Mouse (Mus musculus) neural tube, embryonic 15.5 days (tissue): ENCODE results near the gene Igdcc3. TPM values are rescaled to one million over a fixed set of nuclear protein-coding genes. Genes with fewer than 3 reads are reported as not detected.

Experiments
- ATAC-seq: fragments of 200-750 bp; cut with Nextera tagmentation; 2 replicates; pipeline ENCODE4 v1.8.0; 2017; ENCODE audit warnings: mild to moderate bottlenecking, moderate TSS enrichment, moderate library complexity; ENCODE audit not compliant: low FRiP score
- H3K27ac ChIP-seq: fragments of 300-500 bp; sonication (generic); replicated peaks from 2 replicates; pipeline ENCODE4 v1.5.1; 2015; ENCODE audit warnings: mild to moderate bottlenecking, inconsistent platforms
- H3K27me3 ChIP-seq: fragments of 300-500 bp; sonication (generic); replicated peaks from 2 replicates; pipeline ENCODE4 v1.6.1; 2015; ENCODE audit warnings: inconsistent platforms
- H3K36me3 ChIP-seq: fragments of 300-500 bp; sonication (generic); 2 replicates; pipeline ENCODE4 v1.6.1; 2015; ENCODE audit warnings: inconsistent platforms
- H3K4me1 ChIP-seq: fragments of 300-500 bp; sonication (generic); 2 replicates; pipeline ENCODE4 v1.6.1; 2015; ENCODE audit warnings: inconsistent platforms
- H3K4me2 ChIP-seq: fragments of 300-500 bp; sonication (generic); 2 replicates; pipeline ENCODE4 v1.6.1; 2015; ENCODE audit warnings: inconsistent platforms, mild to moderate bottlenecking, moderate library complexity
- H3K4me3 ChIP-seq: fragments of 300-500 bp; sonication (generic); replicated peaks from 2 replicates; pipeline ENCODE4 v1.5.1; 2015; ENCODE audit warnings: mild to moderate bottlenecking, inconsistent platforms
- H3K9ac ChIP-seq: fragments of 300-500 bp; sonication (generic); replicated peaks from 2 replicates; pipeline ENCODE4 v1.6.1; 2015; ENCODE audit warnings: mild to moderate bottlenecking, inconsistent platforms
- H3K9me3 ChIP-seq: fragments of 300-500 bp; sonication (generic); replicated peaks from 2 replicates; pipeline ENCODE4 v1.6.1; 2016; ENCODE audit warnings: inconsistent platforms
- WGBS: fragments of 180-500 bp; shearing (Covaris S2); methylation state at CpG from one replicate; pipeline ENCODE4 v1.1.7; 2015; ENCODE audit warnings: mixed read lengths; 5-methylcytosine and 5-hydroxymethylcytosine counted together
- polyA plus RNA-seq: library from polyadenylated mRNA; unstranded; fragments of >200 nt; fragmentation: Nextera tagmentation; extraction: Ambion mirVana; gene quantifications from 2 replicates; pipeline ENCODE4 v1.2.1, GENCODE M21; 2015

Gene Igdcc3
- polyA plus RNA-seq, 1 experiment from 2014 or later, result 8.9 TPM

- Histone ChIP-seq H3K27me3 (no peaks in the 10 kb centered on the region), H3K4me1 (peaks cover 43% of the 10 kb centered on the region), H3K27ac (peak overlapping the region; percentile 95), H3K4me2 (peak overlapping the region; percentile 89), H3K9me3 (no peaks in the 10 kb centered on the region), H3K36me3 (peaks cover 3% of the 10 kb centered on the region; the same call in 1 of the 2 replicates), H3K9ac (peak overlapping the region; percentile 94), H3K4me3 (peak overlapping the region; percentile 94)
- peak; percentile 72 for ATAC-seq
- under 1% methylated on average over 64 of the region's 73 CpGs for WGBS
Measured at GRCm38 (mm10) chr9:65141306-65141975, 452 bp downstream of the Igdcc3 start.

GRCm38 (mm10) chr9:65141976-65142318 lies 958 bp downstream of the Igdcc3 start:
- Histone ChIP-seq H3K27ac (peak overlapping the region; percentile 95), H3K36me3 (peaks cover 5% of the 10 kb centered on the region; the same call in 1 of the 2 replicates), H3K27me3 (no peaks in the 10 kb centered on the region), H3K4me2 (peak overlapping the region; percentile 89), H3K4me3 (peak overlapping the region; percentile 94), H3K4me1 (peaks cover 45% of the 10 kb centered on the region), H3K9ac (peak overlapping the region; percentile 94), H3K9me3 (no peaks in the 10 kb centered on the region)
- 0% methylated on average over 17 of the region's 17 CpGs for WGBS
- ATAC-seq, result peak; percentile 28

- peak overlapping the region; percentile 94 for H3K9ac ChIP-seq
- H3K4me3 ChIP-seq, result peak overlapping the region; percentile 94
- peaks cover 45% of the 10 kb centered on the region for H3K4me1 ChIP-seq
- peak overlapping the region; percentile 95 for H3K27ac ChIP-seq
- ATAC-seq, result no peak
- H3K4me2 ChIP-seq, result peak overlapping the region; percentile 89
- no peaks in the 10 kb centered on the region for H3K27me3 ChIP-seq
- 0% methylated on average over 8 of the region's 8 CpGs for WGBS
- no peaks in the 10 kb centered on the region for H3K9me3 ChIP-seq
- peaks cover 7% of the 10 kb centered on the region; the same call in 1 of the 2 replicates for H3K36me3 ChIP-seq
Measured at GRCm38 (mm10) chr9:65142399-65142798, 1.4 kb downstream of the Igdcc3 start.

- Histone ChIP-seq H3K9me3 (no peaks in the 10 kb centered on the region), H3K27me3 (no peaks in the 10 kb centered on the region), H3K4me3 (no peak overlapping the region), H3K36me3 (peaks cover 22% of the 10 kb centered on the region), H3K4me1 (peaks cover 45% of the 10 kb centered on the region), H3K27ac (peak overlapping the region; percentile 0; the same call in 1 of the 2 replicates), H3K9ac (no peak overlapping the region), H3K4me2 (no peak overlapping the region)
- whole genome bisulfite sequencing, result 34% methylated on average over 5 of the region's 5 CpGs
- ATAC-seq, result no peak
Measured at GRCm38 (mm10) chr9:65146001-65146400, 5.0 kb downstream of the Igdcc3 start.

GRCm38 (mm10) chr9:65148507-65148906 lies 7.5 kb downstream of the Igdcc3 start:
- no peak for ATAC-seq
- Histone ChIP-seq H3K9ac (no peak overlapping the region), H3K4me3 (no peak overlapping the region), H3K4me1 (peaks cover 41% of the 10 kb centered on the region), H3K27me3 (no peaks in the 10 kb centered on the region), H3K4me2 (no peak overlapping the region), H3K36me3 (peaks cover 22% of the 10 kb centered on the region), H3K27ac (no peak overlapping the region), H3K9me3 (no peaks in the 10 kb centered on the region)
- 88% methylated on average over 7 of the region's 7 CpGs for WGBS

- 20% methylated on average over 6 of the region's 6 CpGs for WGBS
- Histone ChIP-seq H3K27ac (peak overlapping the region; percentile 61), H3K4me1 (peaks cover 52% of the 10 kb centered on the region), H3K36me3 (peaks cover 15% of the 10 kb centered on the region; the same call in 1 of the 2 replicates), H3K9me3 (no peaks in the 10 kb centered on the region), H3K9ac (peak overlapping the region; percentile 20; the same call in 1 of the 2 replicates), H3K4me3 (no peak overlapping the region), H3K4me2 (no peak overlapping the region), H3K27me3 (no peaks in the 10 kb centered on the region)
- ATAC-seq, result 0 out of 2 replicates have a peak, but pooled peaks have one; percentile 11
Measured at GRCm38 (mm10) chr9:65152711-65153330, 11.8 kb downstream of the Igdcc3 start.

GRCm38 (mm10) chr9:65153331-65153711 lies 12.3 kb downstream of the Igdcc3 start:
- 12% methylated on average over 5 of the region's 5 CpGs for WGBS
- peak; percentile 48 for ATAC-seq
- Histone ChIP-seq H3K27ac (peak overlapping the region; percentile 61), H3K9ac (peak overlapping the region; percentile 20; the same call in 1 of the 2 replicates), H3K36me3 (peaks cover 11% of the 10 kb centered on the region; the same call in 1 of the 2 replicates), H3K4me3 (no peak overlapping the region), H3K27me3 (no peaks in the 10 kb centered on the region), H3K4me1 (peaks cover 50% of the 10 kb centered on the region), H3K9me3 (no peaks in the 10 kb centered on the region), H3K4me2 (no peak overlapping the region)

- peaks cover 3% of the 10 kb centered on the region; the same call in 1 of the 2 replicates for H3K36me3 ChIP-seq
- 69% methylated on average over 9 of the region's 9 CpGs for WGBS
- no peak overlapping the region for H3K9ac ChIP-seq
Measured at GRCm38 (mm10) chr9:65154692-65155455, 13.9 kb downstream of the Igdcc3 start.

GRCm38 (mm10) chr9:65156604-65157003 lies 15.6 kb downstream of the Igdcc3 start:
- peaks cover 65% of the 10 kb centered on the region for H3K4me1 ChIP-seq
- H3K9ac ChIP-seq, result no peak overlapping the region
- H3K27me3 ChIP-seq, result no peaks in the 10 kb centered on the region
- peak overlapping the region; percentile 23 for H3K4me2 ChIP-seq
- ATAC-seq, result peak; percentile 37; the same call in 1 of the 2 replicates
- H3K4me3 ChIP-seq, result no peak overlapping the region
- no peaks in the 10 kb centered on the region for H3K9me3 ChIP-seq
- 3% methylated on average over 8 of the region's 8 CpGs for WGBS
- peak overlapping the region; percentile 45; the same call in 1 of the 2 replicates for H3K27ac ChIP-seq
- no peaks in the 10 kb centered on the region for H3K36me3 ChIP-seq

More at GRCm38 (mm10) chr9:65154692-65155455, 13.9 kb downstream of the Igdcc3 start:
- H3K27me3 ChIP-seq, result no peaks in the 10 kb centered on the region
- no peak overlapping the region for H3K27ac ChIP-seq
- no peak overlapping the region for H3K4me2 ChIP-seq
- no peak for ATAC-seq
- H3K4me3 ChIP-seq, result no peak overlapping the region
- H3K9me3 ChIP-seq, result no peaks in the 10 kb centered on the region
- peaks cover 53% of the 10 kb centered on the region for H3K4me1 ChIP-seq

GRCm38 (mm10) chr9:65157631-65158030 lies 16.6 kb downstream of the Igdcc3 start:
- Histone ChIP-seq H3K27me3 (no peaks in the 10 kb centered on the region), H3K9ac (no peak overlapping the region), H3K36me3 (no peaks in the 10 kb centered on the region), H3K4me3 (no peak overlapping the region), H3K4me2 (no peak overlapping the region), H3K9me3 (no peaks in the 10 kb centered on the region), H3K27ac (no peak overlapping the region; the same call in 1 of the 2 replicates), H3K4me1 (peaks cover 72% of the 10 kb centered on the region)
- WGBS, result 61% methylated on average over 6 of the region's 6 CpGs
- ATAC-seq, result no peak

- Histone ChIP-seq H3K4me1 (peaks cover 57% of the 10 kb centered on the region), H3K4me3 (no peak overlapping the region), H3K9me3 (no peaks in the 10 kb centered on the region), H3K36me3 (no peaks in the 10 kb centered on the region), H3K9ac (no peak overlapping the region), H3K4me2 (no peak overlapping the region), H3K27me3 (no peaks in the 10 kb centered on the region), H3K27ac (no peak overlapping the region)
- WGBS, result 23% methylated on average over 4 of the region's 4 CpGs
- no peak for ATAC-seq
Measured at GRCm38 (mm10) chr9:65161188-65161587, 20.2 kb downstream of the Igdcc3 start.
